Mouse (Mus musculus): ENCODE data around the gene March9. TPM values are rescaled to one million over a fixed set of nuclear protein-coding genes. Genes with fewer than 3 reads are reported as not detected.

March9 gene
- total RNA-seq, 1 experiment, result 4.6 TPM

DNA sequence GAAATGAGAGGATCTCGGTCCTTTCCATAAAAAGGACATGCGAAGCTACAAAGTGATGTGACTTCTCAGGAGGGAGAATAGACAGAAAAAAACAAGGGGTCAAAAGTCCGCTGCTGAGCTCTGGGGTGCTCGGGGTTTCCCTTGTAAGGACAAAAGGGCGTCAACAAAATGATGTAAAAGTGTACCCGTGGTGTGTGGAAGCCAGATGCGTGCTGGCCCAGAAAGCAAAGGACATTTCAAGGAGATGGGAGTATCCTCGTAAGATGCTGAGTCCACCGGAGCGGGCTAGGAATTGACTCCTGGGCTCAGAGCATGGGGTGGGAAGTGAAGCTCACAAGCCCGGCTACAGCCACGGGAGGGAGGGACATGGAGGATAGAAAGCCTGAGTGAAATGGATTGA is 22.3 kb downstream of the March9 start:
- H3K4me1 ChIP-seq (ENCODE audit: control insufficient read depth in 2 of 2, insufficient read depth in 2 of 2, low read length in 2 of 2, poor library complexity in 1 of 2), result peaks cover 3 to 23% of the 10 kb centered on the region in 2 experiments
- H3K4me3 ChIP-seq (ENCODE audit: insufficient read depth in 1 of 2, low read depth in 1 of 2, low read length in 2 of 2, poor library complexity in 1 of 2, severe bottlenecking in 1 of 2), result no peak overlapping the region
- H3K27ac ChIP-seq (ENCODE audit: insufficient read depth, low read depth, low read length, poor library complexity, severe bottlenecking), result no peak overlapping the region
- in situ Hi-C loops (cut with MboI; ENCODE audit: low sequenced_read_pairs in 2 of 2, unreplicated experiment in 2 of 2), result no loop called here
- H3K9ac ChIP-seq (ENCODE audit: insufficient read depth, low read depth, low read length, poor library complexity, severe bottlenecking), result no peak overlapping the region
- no peaks in the 10 kb centered on the region for H3K9me3 ChIP-seq (ENCODE audit: control insufficient read depth, insufficient read depth, low read depth, low read length)
- no peak for DNase-seq (ENCODE audit: low read depth, low spot score)
- TF ChIP-seq HCFC1 (IDR thresholded peaks at IDR 0.05; ENCODE audit: borderline replicate concordance, insufficient read depth, low read length) (no peak), ZC3H11A (IDR thresholded peaks at IDR 0.05; ENCODE audit: borderline replicate concordance, low read depth, low read length) (no peak), ZNF384 (IDR thresholded peaks at IDR 0.05; ENCODE audit: low read depth, low read length) (no peak), CHD2 (IDR thresholded peaks at IDR 0.05; ENCODE audit: low read depth, low read length) (no peak), MAFK (IDR thresholded peaks at IDR 0.05; ENCODE audit: insufficient read depth, low read depth, low read length) (no peak)
- H3K36me3 ChIP-seq (ENCODE audit: control insufficient read depth, insufficient read depth, low read length, poor library complexity, severe bottlenecking), result no peaks in the 10 kb centered on the region

DNA sequence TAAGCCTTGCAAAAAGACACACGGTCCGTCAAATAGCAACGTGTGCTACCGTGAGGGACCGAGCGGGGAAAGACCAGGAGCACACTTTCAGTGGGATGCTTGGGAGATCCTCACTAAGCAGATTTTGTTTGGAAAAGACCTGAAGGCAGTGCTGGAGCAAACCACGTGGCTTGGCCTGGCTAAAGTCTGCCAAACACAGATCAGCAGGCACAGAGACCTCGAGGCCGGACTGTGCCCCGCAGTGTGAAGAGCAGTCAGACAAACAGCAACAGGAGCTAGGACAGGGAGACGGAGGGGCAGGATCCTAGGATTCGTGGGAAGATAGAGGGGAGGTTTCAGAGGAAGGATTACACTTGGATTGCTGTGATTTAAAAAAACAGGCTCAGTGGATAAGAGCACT is 23.7 kb downstream of the March9 start:
- in situ Hi-C loops (cut with MboI; ENCODE audit: low sequenced_read_pairs in 2 of 2, unreplicated experiment in 2 of 2), result no loop called here
- no peak overlapping the region for H3K4me3 ChIP-seq (ENCODE audit: insufficient read depth in 1 of 2, low read depth in 1 of 2, low read length in 2 of 2, poor library complexity in 1 of 2, severe bottlenecking in 1 of 2)
- H3K27ac ChIP-seq (ENCODE audit: insufficient read depth, low read depth, low read length, poor library complexity, severe bottlenecking), result no peak overlapping the region
- no peaks in the 10 kb centered on the region for H3K36me3 ChIP-seq (ENCODE audit: control insufficient read depth, insufficient read depth, low read length, poor library complexity, severe bottlenecking)
- H3K9ac ChIP-seq (ENCODE audit: insufficient read depth, low read depth, low read length, poor library complexity, severe bottlenecking), result no peak overlapping the region
- TF ChIP-seq MAFK (IDR thresholded peaks at IDR 0.05; ENCODE audit: insufficient read depth, low read depth, low read length) (no peak), ZNF384 (IDR thresholded peaks at IDR 0.05; ENCODE audit: low read depth, low read length) (no peak), ZC3H11A (IDR thresholded peaks at IDR 0.05; ENCODE audit: borderline replicate concordance, low read depth, low read length) (no peak), CHD2 (IDR thresholded peaks at IDR 0.05; ENCODE audit: low read depth, low read length) (no peak), HCFC1 (IDR thresholded peaks at IDR 0.05; ENCODE audit: borderline replicate concordance, insufficient read depth, low read length) (no peak)
- DNase-seq (ENCODE audit: low read depth, low spot score), result no peak
- H3K9me3 ChIP-seq (ENCODE audit: control insufficient read depth, insufficient read depth, low read depth, low read length), result no peaks in the 10 kb centered on the region
- H3K4me1 ChIP-seq (ENCODE audit: control insufficient read depth in 2 of 2, insufficient read depth in 2 of 2, low read length in 2 of 2, poor library complexity in 1 of 2), result peaks cover 3 to 23% of the 10 kb centered on the region in 2 experiments

DNA sequence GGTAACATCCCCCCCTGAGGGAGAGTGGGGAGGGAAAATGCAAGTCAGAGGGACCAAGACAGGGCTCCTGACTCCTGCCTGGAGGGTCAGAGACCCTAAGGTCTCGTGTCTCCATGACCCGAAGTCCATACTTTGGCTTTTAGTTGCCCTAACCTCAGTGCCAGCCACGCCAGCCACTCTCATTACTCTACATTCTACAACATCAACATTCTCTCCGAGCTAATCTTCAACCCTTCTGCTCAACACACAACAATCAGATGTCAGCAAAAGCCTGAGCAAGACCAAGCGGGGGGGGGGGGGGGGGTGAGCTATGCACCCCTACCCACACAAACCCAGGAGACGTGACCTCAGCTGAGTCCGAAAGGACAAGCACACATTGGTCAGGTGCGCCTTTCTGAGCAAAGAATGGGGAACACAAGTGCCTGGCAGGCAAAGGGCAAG is 26.7 kb downstream of the March9 start:
- no peak for DNase-seq (ENCODE audit: low read depth, low spot score)
- in situ Hi-C loops (cut with MboI; ENCODE audit: low sequenced_read_pairs in 2 of 2, unreplicated experiment in 2 of 2), result no loop called here
- Histone ChIP-seq H3K9me3 (ENCODE audit: control insufficient read depth, insufficient read depth, low read depth, low read length) (no peaks in the 10 kb centered on the region), H3K9ac (ENCODE audit: insufficient read depth, low read depth, low read length, poor library complexity, severe bottlenecking) (no peak overlapping the region), H3K27ac (ENCODE audit: insufficient read depth, low read depth, low read length, poor library complexity, severe bottlenecking) (no peak overlapping the region), H3K4me3 (ENCODE audit: insufficient read depth in 1 of 2, low read depth in 1 of 2, low read length in 2 of 2, poor library complexity in 1 of 2, severe bottlenecking in 1 of 2) (no peak overlapping the region; a peak in 1 of 4 replicates), H3K36me3 (ENCODE audit: control insufficient read depth, insufficient read depth, low read length, poor library complexity, severe bottlenecking) (peaks cover 7% of the 10 kb centered on the region), H3K4me1 (ENCODE audit: control insufficient read depth in 2 of 2, insufficient read depth in 2 of 2, low read length in 2 of 2, poor library complexity in 1 of 2) (peaks cover 3 to 15% of the 10 kb centered on the region in 2 experiments; a peak in 3 of 4 replicates)
- no peak for TF ChIP-seq ZC3H11A (IDR thresholded peaks at IDR 0.05; ENCODE audit: borderline replicate concordance, low read depth, low read length)
- no peak for TF ChIP-seq CHD2 (IDR thresholded peaks at IDR 0.05; ENCODE audit: low read depth, low read length)
- no peak for TF ChIP-seq MAFK (IDR thresholded peaks at IDR 0.05; ENCODE audit: insufficient read depth, low read depth, low read length)
- no peak for TF ChIP-seq HCFC1 (IDR thresholded peaks at IDR 0.05; ENCODE audit: borderline replicate concordance, insufficient read depth, low read length)
- no peak for TF ChIP-seq ZNF384 (IDR thresholded peaks at IDR 0.05; ENCODE audit: low read depth, low read length)

DNA sequence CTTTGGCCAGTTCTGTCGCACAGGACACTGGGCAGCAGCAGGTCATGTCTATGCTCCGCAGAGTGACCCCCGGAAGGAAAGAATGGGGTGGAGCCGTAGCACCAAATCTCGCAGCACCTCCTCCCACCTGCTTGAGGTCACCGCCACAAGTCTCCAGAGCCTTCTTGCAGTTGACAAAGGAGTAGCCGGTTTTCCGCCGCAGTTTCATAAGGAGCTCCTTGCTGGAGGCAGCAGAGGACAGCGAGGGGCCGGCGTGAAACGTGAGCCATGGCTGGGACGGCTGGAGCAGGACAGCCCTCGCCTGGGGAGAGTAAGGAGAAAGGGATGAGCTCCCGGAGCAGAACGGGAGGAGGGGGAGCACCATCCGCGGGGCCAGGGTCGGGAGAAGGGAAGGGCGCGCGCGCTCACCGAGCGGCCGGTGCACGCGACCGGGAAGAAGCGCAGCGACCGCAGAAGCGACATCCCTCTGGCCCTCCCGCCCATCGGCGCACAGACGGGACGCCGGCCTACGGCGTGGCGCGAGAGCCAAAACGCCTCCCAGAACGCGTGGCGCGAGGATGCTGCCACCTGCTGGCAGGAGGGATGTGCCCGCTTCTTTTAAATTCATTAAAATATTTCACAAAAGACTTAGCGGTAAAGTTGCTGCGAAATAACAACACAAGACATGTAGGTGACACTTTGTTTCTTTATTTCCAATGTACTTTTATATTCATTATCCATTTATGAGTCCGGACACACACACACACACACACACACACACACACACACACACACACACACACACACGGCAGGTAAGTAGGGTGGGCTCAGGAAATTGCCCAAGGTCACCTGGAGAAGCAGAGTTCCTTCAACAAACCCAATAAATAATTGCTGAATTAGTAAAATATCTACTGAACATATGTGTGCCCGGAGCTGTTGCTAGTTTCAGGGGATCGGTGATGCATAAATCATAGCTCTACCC is 29.4 kb downstream of the March9 start, which contains the start of gene Tsfm:
Tsfm (minus strand) TSS at position 505 of the 961 bp plus-strand sequence.
- peaks cover 18% of the 10 kb centered on the region for H3K36me3 ChIP-seq (ENCODE audit: control insufficient read depth, insufficient read depth, low read length, poor library complexity, severe bottlenecking)
- H3K9me3 ChIP-seq (ENCODE audit: control insufficient read depth, insufficient read depth, low read depth, low read length), result no peaks in the 10 kb centered on the region
- peak within 1 kb of the TSS; percentile 82 to 98 for H3K4me3 ChIP-seq (ENCODE audit: insufficient read depth in 1 of 2, low read depth in 1 of 2, low read length in 2 of 2, poor library complexity in 1 of 2, severe bottlenecking in 1 of 2)
- peak; percentile 52; the same call in 1 of the 2 replicates for TF ChIP-seq ZC3H11A (IDR thresholded peaks at IDR 0.05; ENCODE audit: borderline replicate concordance, low read depth, low read length)
- TF ChIP-seq MAFK (IDR thresholded peaks at IDR 0.05; ENCODE audit: insufficient read depth, low read depth, low read length), result no peak
- no peak for TF ChIP-seq ZNF384 (IDR thresholded peaks at IDR 0.05; ENCODE audit: low read depth, low read length)
- peak; percentile 79 for TF ChIP-seq HCFC1 (IDR thresholded peaks at IDR 0.05; ENCODE audit: borderline replicate concordance, insufficient read depth, low read length)
- TF ChIP-seq CHD2 (IDR thresholded peaks at IDR 0.05; ENCODE audit: low read depth, low read length), result 0 out of 2 replicates have a peak, but pooled peaks have one; percentile 37
- DNase-seq (ENCODE audit: low read depth, low spot score), result peak; percentile 81
- peak within 1 kb of the TSS; percentile 94 for H3K9ac ChIP-seq (ENCODE audit: insufficient read depth, low read depth, low read length, poor library complexity, severe bottlenecking)
- in situ Hi-C loops (cut with MboI; ENCODE audit: low sequenced_read_pairs in 2 of 2, unreplicated experiment in 2 of 2), result no loop called here
- peaks cover 0 to 9% of the 10 kb centered on the region in 2 experiments; a peak in 1 of 4 replicates for H3K4me1 ChIP-seq (ENCODE audit: control insufficient read depth in 2 of 2, insufficient read depth in 2 of 2, low read length in 2 of 2, poor library complexity in 1 of 2)
- peak within 1 kb of the TSS; percentile 54 for H3K27ac ChIP-seq (ENCODE audit: insufficient read depth, low read depth, low read length, poor library complexity, severe bottlenecking)

Measured in ES-E14 (cell line).